Mouse (Mus musculus): ENCODE data around the gene Zfp281. TPM values are rescaled to one million over a fixed set of nuclear protein-coding genes. Genes with fewer than 3 reads are reported as not detected.

Zfp281 gene
- polyA plus RNA-seq, 1 experiment from 2014 or later, result 23.4 TPM

DNA sequence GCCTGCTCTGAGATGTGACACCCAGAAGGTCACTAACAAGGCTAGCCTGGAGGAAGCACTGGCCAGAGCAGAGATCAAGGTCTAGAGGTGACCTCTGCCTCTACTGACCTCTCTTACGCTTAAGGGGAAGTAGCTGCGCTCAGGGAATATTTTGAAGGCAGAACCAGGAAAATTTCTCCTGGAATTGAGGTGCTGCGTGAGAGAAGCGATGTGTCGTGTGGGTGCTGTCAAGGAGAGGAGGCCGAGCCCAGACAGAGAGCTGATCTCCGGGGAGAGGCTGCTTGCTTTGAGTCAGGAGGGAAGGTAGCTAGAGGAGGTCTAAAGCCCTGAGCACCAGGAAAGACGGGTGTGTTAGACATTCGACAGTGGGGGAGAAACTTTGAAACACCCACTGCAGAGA is 35.2 kb downstream of the Zfp281 start:
- H3K4me1 ChIP-seq (replicated peaks; ENCODE audit: control insufficient read depth, insufficient read depth, low read length), result peaks cover 12% of the 10 kb centered on the region; the same call in 1 of the 2 replicates
- DNase-seq (ENCODE audit: low spot score) (no peak), ATAC-seq (ENCODE audit: low FRiP score) (no peak)
- no peaks in the 10 kb centered on the region for H3K36me3 ChIP-seq (replicated peaks; ENCODE audit: control insufficient read depth, insufficient read depth)
- H3K4me2 ChIP-seq (replicated peaks), result no peak overlapping the region
- 78% methylated on average over 9 of the region's 9 CpGs for WGBS
- H3K27me3 ChIP-seq (ENCODE audit: control insufficient read depth, insufficient read depth, low read length), result no peaks in the 10 kb centered on the region
- H3K4me3 ChIP-seq (replicated peaks; ENCODE audit: low read length), result no peak overlapping the region
- H3K9ac ChIP-seq, result no peak overlapping the region
- no peak overlapping the region for H3K27ac ChIP-seq
- H3K9me3 ChIP-seq (ENCODE audit: control insufficient read depth, low read length), result no peaks in the 10 kb centered on the region

DNA sequence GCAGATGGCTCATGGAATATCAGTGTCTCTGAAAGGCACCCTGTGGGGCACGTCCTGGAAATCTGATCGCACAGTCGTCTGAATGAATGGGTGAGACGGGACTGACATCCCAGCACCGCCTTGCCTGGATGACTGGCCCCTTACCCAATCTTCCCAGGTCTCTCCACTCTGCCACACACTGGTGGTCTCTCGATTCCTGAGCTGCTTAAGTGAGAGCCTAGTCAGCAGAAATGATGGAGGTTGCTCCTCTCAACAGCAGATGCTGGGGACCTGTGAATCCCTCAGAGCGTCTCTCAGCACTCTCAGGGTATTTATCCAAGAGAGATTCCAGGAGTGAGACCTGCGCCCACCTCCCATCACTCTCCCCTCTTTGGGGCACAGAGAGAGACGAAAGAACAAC is 36.8 kb downstream of the Zfp281 start:
- no peak overlapping the region for H3K9ac ChIP-seq
- H3K36me3 ChIP-seq (replicated peaks; ENCODE audit: control insufficient read depth, insufficient read depth), result no peaks in the 10 kb centered on the region
- ATAC-seq (ENCODE audit: low FRiP score) (no peak), DNase-seq (ENCODE audit: low spot score) (no peak)
- H3K4me2 ChIP-seq (replicated peaks), result peak overlapping the region; percentile 32; the same call in 1 of the 2 replicates
- peaks cover 12% of the 10 kb centered on the region; the same call in 1 of the 2 replicates for H3K4me1 ChIP-seq (replicated peaks; ENCODE audit: control insufficient read depth, insufficient read depth, low read length)
- no peak overlapping the region for H3K4me3 ChIP-seq (replicated peaks; ENCODE audit: low read length)
- H3K9me3 ChIP-seq (ENCODE audit: control insufficient read depth, low read length), result no peaks in the 10 kb centered on the region
- H3K27ac ChIP-seq, result no peak overlapping the region
- WGBS, result 20% methylated on average over 9 of the region's 9 CpGs
- no peaks in the 10 kb centered on the region for H3K27me3 ChIP-seq (ENCODE audit: control insufficient read depth, insufficient read depth, low read length)

DNA sequence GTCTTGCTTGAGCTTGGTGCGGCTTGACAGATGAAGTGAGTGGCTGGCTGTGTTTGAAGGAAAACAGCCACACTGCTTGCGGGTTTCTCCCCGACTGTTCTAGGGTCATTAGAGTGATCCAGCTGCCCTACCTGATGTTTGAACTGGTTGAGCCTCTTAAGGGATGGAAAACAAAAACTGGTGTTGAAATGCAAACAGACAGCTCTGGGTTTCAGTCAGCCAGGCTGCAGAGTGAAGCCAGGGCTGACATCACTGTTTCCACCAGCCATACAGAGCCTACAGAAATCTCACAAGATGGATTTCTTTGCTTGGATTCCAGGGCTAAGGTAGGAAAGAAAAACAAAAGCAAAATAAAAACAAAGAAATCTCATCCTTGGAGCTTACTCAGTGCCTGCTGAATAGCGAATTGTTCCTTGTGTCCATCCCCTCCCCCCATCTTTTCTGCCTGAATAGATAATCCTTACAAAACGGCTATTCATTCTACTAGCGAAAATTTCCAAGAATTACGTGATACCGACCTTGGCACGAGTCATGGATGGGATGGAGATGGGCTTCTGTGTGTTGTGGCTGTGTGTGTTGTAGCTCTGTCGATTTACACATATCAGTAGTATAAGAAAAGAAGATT is 37.4 kb downstream of the Zfp281 start:
- DNase-seq (ENCODE audit: low spot score) (peak; percentile 51), ATAC-seq (ENCODE audit: low FRiP score) (no peak)
- H3K27ac ChIP-seq, result no peak overlapping the region
- no peaks in the 10 kb centered on the region for H3K9me3 ChIP-seq (ENCODE audit: control insufficient read depth, low read length)
- no peaks in the 10 kb centered on the region for H3K36me3 ChIP-seq (replicated peaks; ENCODE audit: control insufficient read depth, insufficient read depth)
- peak overlapping the region; percentile 32 for H3K4me2 ChIP-seq (replicated peaks)
- H3K4me3 ChIP-seq (replicated peaks; ENCODE audit: low read length), result no peak overlapping the region
- no peak overlapping the region for H3K9ac ChIP-seq
- no peaks in the 10 kb centered on the region for H3K27me3 ChIP-seq (ENCODE audit: control insufficient read depth, insufficient read depth, low read length)
- WGBS, result 21% methylated on average over 10 of the region's 10 CpGs
- H3K4me1 ChIP-seq (replicated peaks; ENCODE audit: control insufficient read depth, insufficient read depth, low read length), result peaks cover 12% of the 10 kb centered on the region; the same call in 1 of the 2 replicates

DNA sequence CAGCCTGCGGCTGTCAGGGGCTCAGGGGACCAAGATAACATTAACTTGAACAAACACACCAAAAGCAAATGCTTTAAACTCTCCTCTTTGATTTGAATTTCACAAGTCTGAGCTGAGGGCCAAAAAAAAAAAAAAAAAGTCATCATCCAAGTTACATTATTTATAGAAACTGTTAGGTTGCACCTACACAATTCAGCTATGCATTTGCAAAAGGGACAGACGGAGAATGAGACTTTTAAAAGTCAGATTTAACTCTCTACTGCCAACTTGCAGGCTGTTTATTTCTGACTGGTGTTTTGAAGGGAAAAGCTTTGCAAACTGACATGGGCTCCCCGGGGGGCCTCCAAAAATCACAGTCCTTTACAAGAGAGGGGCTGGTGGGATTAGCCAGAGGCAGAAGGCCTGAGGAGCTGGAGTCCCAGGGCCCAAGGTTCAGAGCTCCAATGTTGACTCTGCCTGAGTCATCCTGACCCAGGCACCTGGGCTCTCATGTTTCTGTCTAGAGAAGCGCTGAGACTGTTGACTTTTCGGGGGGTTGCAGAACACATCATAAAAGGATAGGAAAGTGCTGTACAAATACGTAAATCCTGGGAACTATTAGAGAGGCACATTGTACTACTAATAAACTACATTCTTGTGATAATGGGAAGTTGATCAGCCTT is 40.4 kb downstream of the Zfp281 start:
- Histone ChIP-seq H3K36me3 (replicated peaks; ENCODE audit: control insufficient read depth, insufficient read depth) (no peaks in the 10 kb centered on the region), H3K27ac (no peak overlapping the region), H3K9me3 (ENCODE audit: control insufficient read depth, low read length) (no peaks in the 10 kb centered on the region), H3K4me3 (replicated peaks; ENCODE audit: low read length) (no peak overlapping the region), H3K27me3 (ENCODE audit: control insufficient read depth, insufficient read depth, low read length) (no peaks in the 10 kb centered on the region), H3K4me1 (replicated peaks; ENCODE audit: control insufficient read depth, insufficient read depth, low read length) (peaks cover 12% of the 10 kb centered on the region; the same call in 1 of the 2 replicates), H3K9ac (no peak overlapping the region), H3K4me2 (replicated peaks) (no peak overlapping the region)
- 66% methylated on average over 6 of the region's 6 CpGs for WGBS
- ATAC-seq (ENCODE audit: low FRiP score), result no peak
- no peak for DNase-seq (ENCODE audit: low spot score)

DNA sequence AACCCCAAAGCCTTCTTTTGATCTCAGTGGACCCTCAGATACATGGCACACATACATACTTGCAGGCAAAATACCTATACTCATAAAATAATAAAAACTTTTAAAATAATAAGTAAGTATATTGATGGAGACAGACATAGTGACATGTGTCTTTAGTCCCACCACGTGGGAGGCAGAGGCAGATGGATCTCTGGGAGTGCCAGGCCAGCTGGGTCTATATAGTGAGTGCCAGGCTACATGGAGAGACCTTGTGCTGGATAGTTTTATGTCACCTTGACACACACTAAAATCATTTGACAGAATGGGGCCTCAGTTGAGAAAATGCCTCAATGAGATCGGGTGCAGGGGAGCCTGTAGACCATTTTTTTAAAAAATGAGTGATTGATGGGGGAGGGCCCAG is 41.8 kb downstream of the Zfp281 start:
- H3K9ac ChIP-seq, result no peak overlapping the region
- DNase-seq (ENCODE audit: low spot score) (no peak), ATAC-seq (ENCODE audit: low FRiP score) (no peak)
- WGBS, result 78% methylated on average over 2 of the region's 2 CpGs
- H3K36me3 ChIP-seq (replicated peaks; ENCODE audit: control insufficient read depth, insufficient read depth), result no peaks in the 10 kb centered on the region
- H3K9me3 ChIP-seq (ENCODE audit: control insufficient read depth, low read length), result no peaks in the 10 kb centered on the region
- H3K4me3 ChIP-seq (replicated peaks; ENCODE audit: low read length), result no peak overlapping the region
- no peaks in the 10 kb centered on the region for H3K27me3 ChIP-seq (ENCODE audit: control insufficient read depth, insufficient read depth, low read length)
- H3K4me2 ChIP-seq (replicated peaks), result no peak overlapping the region
- no peak overlapping the region for H3K27ac ChIP-seq
- H3K4me1 ChIP-seq (replicated peaks; ENCODE audit: control insufficient read depth, insufficient read depth, low read length), result peaks cover 15% of the 10 kb centered on the region; the same call in 1 of the 2 replicates

DNA sequence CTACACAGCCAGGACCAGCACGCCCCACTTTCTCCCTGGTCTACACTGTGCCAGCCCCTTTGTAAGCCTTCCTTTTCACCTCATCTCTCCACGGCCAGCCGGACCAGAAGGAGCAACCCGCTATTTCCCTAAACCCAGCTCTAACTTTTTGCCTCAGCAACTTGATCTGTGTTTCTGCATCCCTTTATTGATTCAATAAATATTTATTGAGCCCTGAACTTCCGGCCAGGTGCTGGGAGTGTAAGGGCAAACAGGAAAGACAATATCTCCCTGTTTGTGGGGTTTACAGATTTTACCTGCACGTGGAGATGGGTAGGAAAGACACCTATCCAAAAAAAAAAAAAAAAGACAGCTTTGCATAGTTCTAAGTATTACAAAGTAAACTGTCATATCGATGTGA is 45.2 kb downstream of the Zfp281 start:
- no peak for ATAC-seq (ENCODE audit: low FRiP score)
- H3K9ac ChIP-seq, result no peak overlapping the region
- H3K27me3 ChIP-seq (ENCODE audit: control insufficient read depth, insufficient read depth, low read length), result no peaks in the 10 kb centered on the region
- H3K4me2 ChIP-seq (replicated peaks), result no peak overlapping the region
- peaks cover 11% of the 10 kb centered on the region; the same call in 1 of the 2 replicates for H3K4me1 ChIP-seq (replicated peaks; ENCODE audit: control insufficient read depth, insufficient read depth, low read length)
- H3K27ac ChIP-seq, result no peak overlapping the region
- no peaks in the 10 kb centered on the region for H3K9me3 ChIP-seq (ENCODE audit: control insufficient read depth, low read length)
- H3K36me3 ChIP-seq (replicated peaks; ENCODE audit: control insufficient read depth, insufficient read depth), result no peaks in the 10 kb centered on the region
- no peak overlapping the region for H3K4me3 ChIP-seq (replicated peaks; ENCODE audit: low read length)
- DNase-seq (ENCODE audit: low spot score), result no peak
- 76% methylated on average over 7 of the region's 7 CpGs for WGBS

DNA sequence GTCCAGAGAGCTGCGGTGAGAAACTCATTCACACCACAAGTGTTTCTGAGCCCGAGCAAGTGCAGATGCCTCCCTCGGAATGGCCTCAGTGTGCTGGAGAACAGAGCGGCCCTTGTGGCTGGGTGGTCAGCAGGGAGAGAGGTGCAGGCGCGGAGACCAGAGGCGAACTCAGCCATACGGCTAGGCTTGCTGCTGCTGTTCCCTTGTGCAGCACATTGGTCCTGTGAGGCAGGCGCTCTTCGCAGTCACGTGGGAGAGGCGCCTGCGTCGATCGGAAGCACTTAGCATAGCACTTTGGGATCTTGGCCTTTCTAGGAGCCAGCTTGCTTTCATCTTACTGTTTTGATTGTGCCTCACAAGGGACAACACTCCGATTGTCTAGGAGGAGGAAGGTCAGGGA is 45.7 kb downstream of the Zfp281 start:
- H3K36me3 ChIP-seq (replicated peaks; ENCODE audit: control insufficient read depth, insufficient read depth), result no peaks in the 10 kb centered on the region
- no peak overlapping the region for H3K9ac ChIP-seq
- H3K27me3 ChIP-seq (ENCODE audit: control insufficient read depth, insufficient read depth, low read length), result no peaks in the 10 kb centered on the region
- no peak overlapping the region for H3K27ac ChIP-seq
- no peak for DNase-seq (ENCODE audit: low spot score)
- H3K4me1 ChIP-seq (replicated peaks; ENCODE audit: control insufficient read depth, insufficient read depth, low read length), result peaks cover 14% of the 10 kb centered on the region; the same call in 1 of the 2 replicates
- no peak; the same call in 1 of the 2 replicates for ATAC-seq (ENCODE audit: low FRiP score)
- no peak overlapping the region; the same call in 1 of the 2 replicates for H3K4me2 ChIP-seq (replicated peaks)
- 48% methylated on average over 16 of the region's 16 CpGs for WGBS
- no peak overlapping the region for H3K4me3 ChIP-seq (replicated peaks; ENCODE audit: low read length)
- H3K9me3 ChIP-seq (ENCODE audit: control insufficient read depth, low read length), result no peaks in the 10 kb centered on the region

DNA sequence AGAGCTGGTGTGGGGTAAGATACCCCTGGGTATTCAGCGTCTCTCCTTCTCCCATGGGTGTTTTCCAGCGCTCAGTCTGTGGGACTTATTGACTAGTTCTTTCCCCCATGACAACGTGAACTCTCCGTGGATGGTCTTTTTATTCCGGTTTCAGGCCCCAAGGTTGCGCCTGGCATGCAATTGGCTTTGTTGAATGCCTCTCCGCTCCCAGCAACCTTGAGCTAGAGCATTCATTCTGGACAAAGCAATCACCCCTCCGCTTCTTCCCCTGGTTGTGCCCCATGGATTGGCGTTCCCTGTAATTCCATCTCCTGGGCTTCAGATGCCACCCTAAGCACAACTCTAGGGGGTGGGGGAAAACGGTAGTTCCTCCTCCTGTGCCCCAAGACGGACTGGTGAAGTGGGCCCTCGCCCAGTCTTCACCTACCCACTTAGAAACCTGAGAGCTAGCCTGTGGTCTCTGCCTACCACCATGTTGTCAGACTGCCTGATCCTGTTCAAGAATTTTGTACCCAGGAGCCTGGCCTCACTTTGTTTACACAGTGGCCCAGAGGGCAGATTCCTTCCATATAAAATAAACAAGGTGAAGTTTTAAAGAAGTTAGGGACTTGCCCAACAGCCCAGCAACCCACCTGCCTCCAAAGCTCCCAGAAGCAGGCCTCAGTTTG is 47.2 kb downstream of the Zfp281 start:
- H3K4me1 ChIP-seq (replicated peaks; ENCODE audit: control insufficient read depth, insufficient read depth, low read length), result peaks cover 14% of the 10 kb centered on the region; the same call in 1 of the 2 replicates
- no peak overlapping the region for H3K4me3 ChIP-seq (replicated peaks; ENCODE audit: low read length)
- no peaks in the 10 kb centered on the region for H3K36me3 ChIP-seq (replicated peaks; ENCODE audit: control insufficient read depth, insufficient read depth)
- H3K9me3 ChIP-seq (ENCODE audit: control insufficient read depth, low read length), result no peaks in the 10 kb centered on the region
- no peak for ATAC-seq (ENCODE audit: low FRiP score)
- DNase-seq (ENCODE audit: low spot score), result no peak
- H3K4me2 ChIP-seq (replicated peaks), result no peak overlapping the region
- H3K27me3 ChIP-seq (ENCODE audit: control insufficient read depth, insufficient read depth, low read length), result no peaks in the 10 kb centered on the region
- WGBS, result 78% methylated on average over 12 of the region's 12 CpGs
- no peak overlapping the region for H3K9ac ChIP-seq
- H3K27ac ChIP-seq, result no peak overlapping the region

DNA sequence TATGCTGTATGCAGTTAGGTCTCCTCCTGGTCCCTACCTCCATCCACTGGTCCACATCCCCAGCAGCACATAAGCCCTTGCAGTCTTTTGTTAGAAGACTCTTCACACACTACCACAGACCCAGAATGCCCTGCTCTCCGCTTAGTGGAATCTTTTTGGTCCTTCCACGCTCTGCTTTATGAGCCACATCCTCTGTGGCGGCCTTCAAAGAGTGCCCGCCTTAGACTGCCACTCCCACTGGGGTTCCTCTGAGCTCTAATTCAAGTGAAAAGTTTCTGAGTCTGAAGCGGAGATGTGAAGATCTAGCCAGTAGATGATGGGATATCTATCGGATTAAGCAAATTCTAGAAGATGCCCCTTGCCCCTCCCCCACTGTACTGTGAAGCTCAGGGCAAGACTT is 47.9 kb downstream of the Zfp281 start:
- 87% methylated on average over 6 of the region's 6 CpGs for WGBS
- Histone ChIP-seq H3K4me3 (replicated peaks; ENCODE audit: low read length) (no peak overlapping the region), H3K9me3 (ENCODE audit: control insufficient read depth, low read length) (no peaks in the 10 kb centered on the region), H3K4me2 (replicated peaks) (no peak overlapping the region), H3K36me3 (replicated peaks; ENCODE audit: control insufficient read depth, insufficient read depth) (no peaks in the 10 kb centered on the region), H3K27ac (no peak overlapping the region), H3K27me3 (ENCODE audit: control insufficient read depth, insufficient read depth, low read length) (no peaks in the 10 kb centered on the region), H3K4me1 (replicated peaks; ENCODE audit: control insufficient read depth, insufficient read depth, low read length) (peaks cover 14% of the 10 kb centered on the region; the same call in 1 of the 2 replicates), H3K9ac (no peak overlapping the region)
- ATAC-seq (ENCODE audit: low FRiP score), result no peak
- no peak for DNase-seq (ENCODE audit: low spot score)
